Mouse (Mus musculus) CH12F3 (cell line): ENCODE results near the gene Bcl9l.

ENCODE experiments used
- in situ Hi-C: fragments of 300-500 bp; cut with MboI; formaldehyde crosslinking; loops from 2 replicates; pipeline ENCODE4 v1.14.3; 2020; ENCODE audit warnings: low sequenced_read_pairs

Bcl9l gene

DNA sequence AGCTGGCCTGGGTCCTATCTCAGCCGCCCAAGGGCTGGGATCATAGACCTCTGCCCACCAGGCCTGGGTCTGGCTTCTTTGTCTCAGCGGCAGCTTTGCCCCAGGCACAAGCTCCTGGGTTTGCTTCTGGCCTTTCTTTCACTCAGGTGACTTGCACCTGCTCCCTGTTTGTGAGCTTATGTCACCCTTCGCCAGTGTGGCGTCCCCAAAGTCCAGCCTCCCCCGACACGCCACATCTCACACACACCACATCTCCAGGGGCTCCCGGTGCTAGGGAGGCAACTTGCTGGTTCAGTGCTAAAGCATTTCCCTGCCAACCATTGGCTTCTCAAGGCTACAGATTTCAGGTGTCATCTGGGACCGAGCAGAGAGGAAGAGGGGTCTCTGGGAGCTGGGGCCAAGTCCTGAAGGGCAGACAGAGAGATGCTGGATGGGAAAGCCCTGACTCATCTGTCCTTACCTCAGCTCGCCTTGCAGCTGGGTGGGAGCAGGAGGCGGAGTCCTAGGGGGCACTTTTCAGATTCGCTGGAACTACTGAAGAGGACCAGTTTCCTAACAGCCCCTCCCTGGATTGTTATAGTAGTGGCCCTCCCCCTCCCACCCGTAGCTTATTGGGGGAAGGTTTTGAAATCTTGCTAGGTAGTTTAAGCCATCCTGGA lies 14.3 kb downstream of the Bcl9l start:
- in situ Hi-C loops: no loop called here

DNA sequence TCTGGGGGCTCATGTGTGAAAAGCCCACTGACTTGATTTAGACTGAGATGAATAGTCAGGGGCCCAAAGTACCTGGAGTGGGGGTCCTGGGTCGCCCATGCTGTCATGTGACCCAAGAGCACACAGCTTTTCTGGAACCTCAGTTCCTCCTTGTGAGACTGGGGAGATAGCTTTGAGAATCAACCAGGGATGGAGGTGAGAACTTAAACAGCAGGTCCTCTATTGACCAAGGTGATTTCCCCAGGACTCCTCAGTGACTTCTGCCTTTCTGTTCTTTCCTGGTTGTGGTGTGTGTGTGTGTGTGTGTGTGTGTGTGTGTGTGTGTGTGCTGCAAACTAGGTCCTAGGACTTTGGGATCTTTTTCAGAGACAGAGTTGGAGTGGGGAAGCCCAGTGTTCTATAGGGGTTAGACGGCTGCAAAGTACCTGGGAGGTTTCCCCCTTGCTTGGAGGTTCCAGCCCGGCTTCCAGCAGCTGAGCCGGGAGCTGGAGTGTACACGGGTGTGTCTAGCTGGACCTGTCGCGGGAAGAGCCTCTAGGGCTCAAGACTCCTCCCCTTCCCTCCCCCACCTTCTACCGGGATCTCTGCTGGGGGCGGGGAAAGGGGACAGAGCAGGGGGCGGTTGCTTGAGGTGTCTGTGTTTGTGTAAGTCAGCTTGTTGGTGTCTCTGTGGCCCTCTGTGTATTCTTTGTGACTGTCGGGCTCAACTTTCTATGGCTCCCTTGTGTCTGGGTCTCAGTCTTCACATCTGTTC lies 15.2 kb downstream of the Bcl9l start:
- in situ Hi-C loops: no loop called here

DNA sequence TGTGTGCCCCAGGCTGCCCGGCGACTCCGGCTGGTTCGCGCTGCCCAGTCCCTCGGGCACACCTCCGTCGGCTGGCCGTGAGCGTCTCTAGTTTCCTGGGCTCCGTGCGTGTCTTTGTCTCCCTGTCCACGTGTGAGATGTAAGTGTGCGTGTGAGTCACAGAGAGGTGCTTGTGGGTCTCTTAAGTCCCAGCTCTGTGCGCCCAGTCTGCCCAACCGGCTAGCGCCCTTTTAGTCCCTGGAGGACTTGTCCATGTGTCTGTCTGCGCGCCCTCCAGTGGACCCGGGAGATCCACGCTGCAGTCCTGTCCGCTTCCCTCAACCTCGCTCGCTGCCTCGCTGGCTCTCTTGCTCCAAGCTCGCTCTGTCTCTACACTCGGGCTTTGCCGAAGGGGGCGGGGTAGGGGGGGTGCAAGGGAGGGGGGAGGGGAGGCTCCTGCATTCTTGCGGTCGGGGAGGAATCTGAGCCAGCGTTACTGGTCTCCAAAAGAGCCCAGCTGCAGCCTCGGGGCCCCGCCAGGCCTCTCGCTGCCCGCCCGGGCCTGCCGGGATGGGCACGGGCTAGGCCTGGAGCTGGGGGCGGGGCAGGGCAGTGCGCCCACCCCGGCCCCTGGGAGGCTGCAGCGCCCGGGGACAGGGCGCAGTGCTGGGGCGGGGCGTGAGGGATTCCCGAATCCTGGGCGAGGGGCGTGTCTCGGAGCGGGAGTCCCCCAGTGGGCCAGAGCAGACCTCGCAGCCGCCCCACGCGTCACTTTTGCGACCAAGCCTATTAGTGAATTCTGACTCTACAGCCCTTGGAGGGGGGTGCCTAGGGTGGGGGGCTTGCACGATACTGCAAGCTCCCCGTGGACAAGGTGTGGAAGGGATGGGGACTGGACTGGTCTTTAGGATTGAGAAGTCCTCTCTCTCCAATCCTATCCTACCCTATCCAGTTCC lies 16.1 kb downstream of the Bcl9l start:
- in situ Hi-C loops: no loop called here

DNA sequence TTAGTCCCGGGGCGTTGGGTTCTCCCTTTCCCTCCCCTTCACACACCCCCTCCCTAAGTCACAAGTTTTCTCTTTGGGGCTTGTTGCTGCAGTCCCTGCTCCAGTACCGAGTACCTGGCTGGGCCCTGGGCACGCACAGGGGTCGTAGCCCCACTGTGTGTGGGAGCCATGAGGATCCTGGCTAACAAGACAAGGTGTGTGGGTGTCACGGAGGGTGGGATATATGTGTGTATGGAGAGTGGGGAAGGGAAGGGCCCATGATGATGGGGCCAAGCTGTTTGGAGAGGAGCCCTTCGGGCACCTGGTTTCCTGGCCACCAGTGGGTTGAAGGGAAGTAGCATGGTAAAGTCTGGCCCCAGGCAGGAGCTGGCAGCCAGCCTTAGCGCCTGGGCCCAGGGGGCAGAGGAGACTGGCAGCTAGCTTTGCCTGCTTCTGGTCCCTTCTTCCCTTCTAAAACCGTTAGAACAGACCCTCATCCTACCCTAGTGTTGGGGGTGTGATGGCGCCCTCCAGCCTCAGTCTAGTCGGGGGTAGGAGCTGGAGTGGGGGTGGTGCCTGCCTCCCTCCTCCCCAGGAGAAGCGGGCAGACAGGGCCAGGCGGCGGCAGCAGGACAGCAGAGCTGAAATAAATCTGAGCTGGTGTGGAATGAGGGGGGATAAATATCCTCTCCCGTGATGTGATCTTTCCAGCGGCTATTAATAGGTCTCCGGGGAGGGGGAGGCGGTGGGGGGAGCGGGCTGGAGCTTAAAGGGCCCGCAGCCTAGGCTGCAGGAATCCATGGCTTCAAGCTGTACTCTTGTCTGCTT lies 16.9 kb downstream of the Bcl9l start:
- in situ Hi-C loops: loop anchor here (10.0 kb wide), 1 partner anchor 45 kb away; the partner anchor contains the start of gene Upk2

DNA sequence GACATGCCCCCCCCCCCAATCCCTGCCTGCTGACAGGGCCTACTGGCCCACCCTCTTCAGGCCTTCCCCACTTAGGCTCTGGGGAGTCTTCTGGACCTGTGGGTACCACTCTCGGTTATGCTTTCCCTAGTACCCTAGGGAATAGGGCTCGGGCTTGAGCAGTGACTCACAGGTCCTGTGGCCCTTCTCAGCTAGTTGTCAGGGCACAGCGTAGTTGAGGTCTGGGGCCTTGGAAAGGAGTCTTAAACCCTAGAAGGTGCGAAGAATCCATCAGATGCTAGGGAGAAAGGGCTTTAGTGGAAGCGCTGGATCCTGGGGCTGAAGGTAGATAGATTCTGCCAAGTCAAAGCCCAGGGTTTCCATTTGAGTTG lies 17.5 kb downstream of the Bcl9l start:
- in situ Hi-C loops: loop anchor here (10.0 kb wide), 1 partner anchor 45 kb away; the partner anchor contains the start of gene Upk2

DNA sequence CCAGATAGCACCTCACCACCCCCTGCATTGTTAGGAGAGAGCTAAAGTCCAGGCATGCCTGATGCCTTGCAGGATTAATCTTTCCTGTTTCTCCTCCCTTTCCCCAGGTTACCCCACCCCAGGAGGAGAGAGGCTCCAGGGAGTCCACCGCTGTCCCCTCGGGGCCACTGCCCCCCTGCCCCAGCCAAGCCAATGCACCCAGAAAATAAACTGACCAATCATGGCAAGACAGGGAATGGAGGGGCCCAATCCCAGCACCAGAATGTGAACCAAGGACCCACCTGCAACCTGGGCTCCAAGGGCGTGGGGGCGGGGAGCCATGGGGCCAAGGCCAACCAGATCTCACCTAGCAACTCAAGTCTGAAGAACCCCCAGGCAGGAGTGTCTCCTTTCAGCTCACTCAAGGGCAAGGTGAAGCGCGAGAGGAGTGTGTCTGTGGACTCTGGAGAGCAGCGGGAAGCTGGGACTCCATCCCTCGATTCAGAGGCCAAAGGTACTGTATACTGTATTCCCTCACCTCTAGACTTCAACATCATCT lies 18.1 kb downstream of the Bcl9l start:
- in situ Hi-C loops: loop anchor here (10.0 kb wide), 1 partner anchor 46 kb away; the partner anchor contains the start of gene Upk2

DNA sequence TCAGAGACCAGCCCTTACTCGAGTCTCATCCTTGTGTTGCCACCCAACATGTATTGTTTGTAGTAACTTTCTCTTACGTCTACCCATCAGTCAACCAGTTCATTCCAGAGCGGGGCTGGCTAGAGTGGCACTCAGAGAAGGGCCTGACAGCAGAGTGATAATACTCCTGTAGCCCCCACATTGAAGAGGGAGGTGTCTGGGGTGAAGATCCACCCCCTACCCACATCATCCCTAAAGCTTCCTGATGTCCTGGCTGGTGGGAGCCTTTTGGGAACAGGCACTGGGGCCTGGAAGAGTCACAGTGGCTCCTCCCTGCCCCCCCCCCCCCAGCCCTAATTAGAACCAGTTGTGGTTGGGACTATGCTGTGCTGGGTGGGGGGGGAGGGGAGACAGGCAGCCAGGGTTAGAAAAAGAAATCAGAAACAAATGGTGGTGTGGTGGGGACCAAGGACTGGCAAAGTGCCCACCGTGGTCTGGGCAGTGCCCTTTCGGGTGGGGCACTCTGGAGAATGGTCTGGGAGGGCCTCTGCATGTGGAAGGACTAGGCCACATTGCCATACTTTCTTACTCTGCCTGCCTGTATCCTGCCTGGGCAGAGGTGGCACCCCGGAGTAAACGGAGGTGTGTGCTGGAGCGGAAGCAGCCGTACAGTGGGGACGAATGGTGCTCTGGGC lies 18.7 kb downstream of the Bcl9l start:
- in situ Hi-C loops: loop anchor here (10.0 kb wide), 1 partner anchor 47 kb away; the partner anchor contains the start of gene Upk2

DNA sequence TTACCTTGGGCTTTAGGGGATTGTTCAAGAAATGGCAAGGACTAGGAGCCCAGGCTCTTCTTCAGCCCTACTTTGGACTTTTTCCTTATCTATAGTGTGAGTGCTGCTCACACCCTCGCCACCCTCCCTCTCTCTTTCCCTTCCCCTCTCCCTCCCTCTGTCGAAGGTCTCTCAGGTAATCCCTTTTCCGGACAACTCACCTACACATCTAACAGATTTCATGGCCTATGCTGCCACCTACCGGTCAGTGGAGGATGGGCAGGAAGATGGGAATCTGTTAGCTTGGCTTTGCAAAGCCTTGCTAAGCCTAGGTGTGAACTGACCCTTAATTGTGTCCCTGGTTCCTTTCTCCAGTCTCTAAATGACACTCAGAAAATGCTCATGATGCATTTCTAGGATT lies 19.4 kb downstream of the Bcl9l start:
- in situ Hi-C loops: loop anchor here (10.0 kb wide), 1 partner anchor 47 kb away; the partner anchor contains the start of gene Upk2

DNA sequence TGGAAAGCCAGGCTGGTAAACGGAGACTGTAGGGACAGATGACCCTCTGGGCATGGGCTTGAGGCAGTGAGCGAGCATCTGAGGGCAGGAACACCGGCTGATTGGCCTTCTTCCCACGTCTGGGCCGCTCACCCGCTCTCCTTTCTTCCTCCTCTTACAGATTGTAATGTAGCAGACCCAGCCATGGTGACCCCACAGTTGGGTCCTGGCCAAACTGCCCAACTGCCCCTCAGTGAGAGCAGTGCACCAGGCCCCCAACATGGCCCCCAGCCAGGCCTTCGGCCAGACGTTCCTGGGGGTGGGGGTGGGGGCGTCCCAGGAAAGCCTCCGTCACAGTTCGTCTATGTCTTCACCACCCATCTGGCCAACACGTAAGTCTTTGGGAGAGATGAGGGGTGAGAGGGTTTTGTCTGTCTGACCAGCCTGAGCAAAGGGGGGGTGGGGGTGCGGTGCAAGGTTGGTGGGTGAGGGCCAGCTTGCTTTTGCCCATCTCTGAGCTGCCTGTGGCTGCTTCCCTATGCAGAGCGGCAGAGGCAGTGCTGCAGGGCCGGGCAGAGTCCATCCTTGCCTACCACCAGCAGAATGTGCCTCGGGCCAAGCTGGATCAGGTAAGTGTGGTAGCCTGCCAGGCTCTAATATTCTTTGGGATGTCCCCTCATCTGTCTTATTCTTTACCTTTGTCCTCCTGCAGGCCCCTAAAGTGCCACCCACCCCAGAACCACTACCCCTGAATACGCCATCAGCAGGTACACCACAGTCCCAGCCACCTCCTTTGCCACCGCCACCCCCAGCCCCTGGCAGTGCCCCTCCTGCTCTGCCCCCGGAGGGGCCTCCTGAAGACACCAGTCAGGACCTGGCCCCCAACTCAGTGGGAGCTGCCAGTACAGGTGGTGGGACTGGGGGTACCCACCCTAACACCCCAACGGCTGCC lies 22.5 kb downstream of the Bcl9l start:
- in situ Hi-C loops: loop anchor here (10.0 kb wide), 1 partner anchor 50 kb away; the partner anchor contains the start of gene Upk2

DNA sequence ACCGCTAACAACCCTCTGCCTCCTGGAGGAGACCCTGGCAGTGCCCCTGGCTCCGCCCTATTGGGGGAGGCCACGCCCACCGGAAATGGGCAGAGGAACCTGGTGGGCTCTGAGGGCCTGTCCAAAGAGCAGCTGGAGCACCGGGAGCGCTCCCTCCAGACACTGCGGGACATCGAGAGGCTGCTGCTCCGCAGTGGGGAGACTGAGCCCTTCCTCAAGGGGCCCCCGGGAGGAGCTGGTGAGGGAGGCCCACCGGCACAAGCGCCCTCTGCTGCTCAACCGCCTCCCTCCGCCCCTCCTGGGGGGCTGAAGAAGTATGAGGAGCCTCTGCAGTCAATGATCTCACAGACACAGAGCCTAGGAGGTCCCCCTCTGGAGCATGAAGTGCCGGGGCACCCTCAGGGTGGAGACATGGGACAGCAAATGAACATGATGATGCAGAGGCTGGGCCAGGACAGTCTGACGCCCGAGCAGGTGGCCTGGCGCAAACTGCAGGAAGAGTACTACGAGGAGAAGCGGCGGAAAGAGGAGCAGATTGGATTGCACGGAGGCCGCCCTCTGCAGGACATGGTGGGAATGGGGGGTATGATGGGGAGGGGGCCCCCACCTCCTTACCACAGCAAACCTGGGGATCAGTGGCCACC lies 23.3 kb downstream of the Bcl9l start:
- in situ Hi-C loops: loop anchor here (10.0 kb wide), 1 partner anchor 51 kb away; the partner anchor contains the start of gene Upk2

DNA sequence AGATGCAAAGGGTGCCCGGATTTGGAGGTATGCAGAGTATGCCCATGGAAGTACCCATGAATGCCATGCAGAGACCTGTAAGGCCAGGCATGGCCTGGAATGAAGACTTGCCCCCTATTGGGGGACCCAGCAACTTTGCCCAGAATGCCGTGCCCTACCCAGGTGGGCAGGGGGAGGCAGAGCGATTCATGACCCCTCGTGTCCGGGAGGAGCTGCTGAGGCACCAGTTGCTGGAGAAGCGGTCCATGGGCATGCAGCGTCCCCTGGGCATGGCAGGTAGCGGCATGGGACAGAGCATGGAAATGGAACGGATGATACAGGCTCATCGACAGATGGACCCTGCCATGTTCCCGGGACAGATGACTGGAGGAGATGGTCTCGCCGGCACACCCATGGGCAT lies 23.9 kb downstream of the Bcl9l start:
- in situ Hi-C loops: loop anchor here (10.0 kb wide), 1 partner anchor 52 kb away; the partner anchor contains the start of gene Upk2

DNA sequence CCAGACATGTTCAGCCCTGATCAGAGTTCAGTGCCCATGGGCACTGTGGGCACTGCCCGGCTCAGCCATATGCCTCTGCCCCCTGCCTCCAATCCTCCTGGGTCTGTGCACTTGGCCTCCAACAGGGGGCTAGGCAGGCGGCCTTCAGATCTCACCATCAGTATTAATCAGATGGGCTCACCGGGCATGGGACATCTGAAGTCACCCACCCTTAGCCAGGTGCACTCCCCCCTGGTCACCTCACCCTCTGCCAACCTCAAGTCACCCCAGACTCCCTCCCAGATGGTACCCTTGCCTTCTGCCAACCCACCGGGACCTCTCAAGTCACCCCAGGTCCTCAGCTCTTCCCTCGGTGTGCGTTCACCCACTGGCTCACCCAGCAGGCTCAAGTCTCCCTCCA lies 24.7 kb downstream of the Bcl9l start:
- in situ Hi-C loops: loop anchor here (10.0 kb wide), 1 partner anchor 53 kb away; the partner anchor contains the start of gene Upk2

DNA sequence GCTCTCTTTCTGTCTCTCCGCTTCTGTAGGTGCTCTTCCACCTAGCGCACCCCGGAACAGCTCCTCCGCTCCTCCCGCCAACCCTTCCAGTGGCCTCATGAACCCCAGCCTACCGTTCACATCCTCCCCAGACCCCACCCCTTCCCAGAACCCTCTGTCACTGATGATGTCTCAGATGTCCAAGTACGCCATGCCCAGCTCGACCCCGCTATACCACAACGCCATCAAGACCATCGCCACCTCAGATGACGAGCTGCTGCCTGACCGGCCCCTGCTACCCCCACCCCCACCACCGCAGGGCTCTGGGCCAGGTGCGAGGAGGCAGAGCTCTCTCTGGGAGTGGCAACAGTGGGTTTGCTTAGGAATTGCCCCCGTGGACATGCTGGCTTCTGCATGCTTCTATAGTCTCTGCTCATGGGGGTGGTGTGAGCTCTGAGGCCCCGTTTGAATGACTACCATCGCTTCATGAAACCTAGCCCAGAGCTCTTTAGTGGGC lies 25.5 kb downstream of the Bcl9l start:
- in situ Hi-C loops: loop anchor here (10.0 kb wide), 1 partner anchor 53 kb away; the partner anchor contains the start of gene Upk2

DNA sequence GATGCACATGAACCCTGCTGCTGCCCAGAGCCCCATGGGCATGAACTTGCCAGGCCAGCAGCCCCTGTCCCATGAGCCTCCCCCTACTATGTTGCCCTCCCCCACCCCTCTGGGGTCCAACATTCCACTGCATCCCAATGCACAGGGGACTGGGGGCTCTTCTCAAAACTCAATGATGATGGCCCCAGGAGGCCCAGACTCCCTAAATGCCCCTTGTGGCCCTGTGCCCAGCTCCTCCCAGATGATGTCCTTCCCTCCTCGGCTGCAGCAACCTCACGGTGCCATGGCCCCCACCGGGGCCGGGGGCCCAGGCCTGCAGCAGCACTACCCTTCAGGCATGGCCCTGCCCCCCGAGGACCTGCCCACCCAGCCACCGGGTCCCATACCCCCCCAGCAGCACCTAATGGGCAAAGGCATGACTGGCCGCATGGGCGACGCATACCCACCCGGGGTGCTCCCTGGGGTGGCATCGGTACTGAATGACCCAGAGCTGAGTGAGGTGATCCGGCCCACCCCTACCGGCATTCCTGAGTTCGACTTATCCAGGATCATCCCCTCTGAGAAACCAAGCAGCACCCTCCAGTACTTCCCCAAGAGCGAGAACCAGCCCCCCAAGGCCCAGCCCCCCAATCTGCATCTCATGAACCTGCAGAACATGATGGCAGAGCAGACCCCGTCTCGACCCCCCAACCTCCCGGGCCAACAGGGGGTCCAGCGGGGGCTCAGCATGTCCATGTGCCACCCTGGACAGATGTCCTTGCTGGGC lies 26.3 kb downstream of the Bcl9l start:
- in situ Hi-C loops: loop anchor here (10.0 kb wide), 1 partner anchor 54 kb away; the partner anchor contains the start of gene Upk2

DNA sequence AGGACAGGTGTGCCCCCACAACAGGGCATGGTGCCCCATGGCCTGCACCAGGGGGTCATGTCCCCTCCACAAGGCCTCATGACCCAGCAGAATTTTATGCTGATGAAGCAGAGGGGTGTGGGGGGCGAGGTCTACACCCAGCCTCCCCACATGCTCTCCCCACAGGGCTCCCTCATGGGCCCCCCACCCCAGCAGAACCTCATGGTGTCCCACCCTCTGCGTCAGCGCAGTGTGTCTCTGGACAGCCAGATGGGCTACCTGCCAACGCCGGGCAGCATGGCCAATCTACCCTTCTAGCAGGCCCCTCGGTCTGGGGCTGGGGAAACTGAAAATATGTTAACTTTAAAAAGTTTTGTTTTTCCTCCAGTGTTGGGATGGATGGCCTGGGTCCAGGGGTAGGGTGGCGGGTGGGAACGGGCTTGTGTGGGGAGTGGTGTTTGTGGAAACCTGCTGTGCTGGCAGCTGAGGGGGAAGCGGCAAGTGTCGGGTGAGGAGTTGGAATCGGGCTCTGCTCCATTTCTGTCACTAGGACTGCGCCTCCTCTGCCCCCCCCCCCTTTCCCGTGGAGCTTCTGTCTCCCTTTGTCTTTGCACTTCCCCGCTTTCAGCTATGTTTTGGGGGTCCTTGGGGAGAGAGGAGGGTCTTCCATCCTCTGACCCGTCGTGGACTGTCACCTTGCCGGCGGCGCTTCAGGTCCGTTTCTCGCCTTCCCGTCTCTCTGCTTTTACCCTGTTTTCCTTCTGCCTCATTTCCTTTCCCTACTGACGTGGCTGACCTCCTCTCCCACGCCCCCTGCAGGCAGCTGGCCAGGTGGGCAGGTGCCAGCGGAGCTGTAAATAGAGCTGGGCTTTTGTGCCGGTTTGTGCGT lies 27.1 kb downstream of the Bcl9l start:
- in situ Hi-C loops: loop anchor here (10.0 kb wide), 1 partner anchor 55 kb away; the partner anchor contains the start of gene Upk2
